In the genomic region with DNA sequence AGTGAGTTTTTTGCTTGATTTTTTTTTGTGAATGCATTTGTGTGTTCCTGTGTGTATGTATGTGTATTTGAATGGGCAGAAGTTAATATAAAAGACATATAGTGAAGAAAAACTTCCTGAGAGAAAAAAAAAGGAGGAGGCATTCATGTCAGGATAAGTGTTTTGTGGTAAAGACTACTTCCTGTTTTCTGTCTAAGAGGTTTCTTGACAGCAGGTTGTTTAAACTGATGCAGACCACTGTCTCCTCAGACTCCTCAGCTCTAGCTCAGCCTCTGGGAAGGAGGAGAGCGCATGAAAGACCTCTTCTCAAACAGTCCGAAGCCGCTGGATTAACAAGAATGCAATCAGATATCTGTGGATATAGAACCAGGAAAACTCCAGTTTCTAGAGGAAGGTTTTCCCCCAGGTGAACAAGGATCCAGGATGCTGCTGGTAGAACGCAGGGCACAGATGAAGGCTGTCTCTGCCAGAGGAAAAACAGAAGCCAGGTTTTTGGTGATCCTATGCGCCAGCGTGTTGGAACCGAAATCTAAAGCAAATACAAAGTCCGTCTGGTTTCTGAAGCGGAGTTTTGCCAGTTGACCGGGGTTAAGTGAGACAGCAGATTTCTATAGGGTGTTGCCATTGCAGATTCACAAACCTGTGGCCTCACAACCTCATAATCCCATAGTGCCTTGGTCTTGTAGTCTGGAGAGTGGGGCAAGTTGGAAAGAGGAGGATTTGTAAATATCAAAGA, we compare ENCODE assay signal across 21 mouse cellular contexts. TPM values are rescaled to one million over a fixed set of nuclear protein-coding genes. Genes with fewer than 3 reads are reported as not detected.
A peak's percentile ranks its signal among the peaks of the same experiment; 100 is the strongest.
DNase-seq lines count a peak whose midpoint lies in the region; ATAC-seq lines count a peak whose summit lies in the region.
"Had no signal": no experiment of that assay in that cellular context is flagged by ENCODE, and none has a peak within 500 bp of the region (broad histone marks: within the 10 kb centered on the region; RNA-seq: fewer than 3 reads in every experiment).

No protein-coding gene starts in this region.

- ATAC-seq in common myeloid progenitor, adult 5-6 weeks (replicated peaks; ENCODE audit: low read depth, poor library complexity, severe bottlenecking): peak; percentile 63
- ATAC-seq: activated CD4-positive, CD25-positive, alpha-beta regulatory T cell, adult 4 months; forebrain, embryonic 13.5 days; forebrain, embryonic 16.5 days; intestine, postnatal 0 days had no signal

- DNase-seq in heart, adult 11 months: peak; percentile 55
- no peak for DNase-seq in heart, postnatal 25 days (ENCODE audit: low spot score)
- DNase-seq in 416B (ENCODE audit: low read depth): peak; percentile 3
- no peak for DNase-seq in right cerebral cortex, postnatal 4 days
- DNase-seq in right cerebral cortex, adult 2 months (ENCODE audit: low spot score in 2 of 2): no peak
- DNase-seq: adrenal gland, adult 8-10 months; adrenal gland, postnatal 25 days; B cell, adult 2 months; cerebellum, adult 11-12 months; cerebellum, adult 8-10 months; cerebellum, postnatal 10 days; cerebellum, postnatal 36 days; gastrocnemius, adult 2 months; gastrocnemius, postnatal 14 days; heart, adult 2 months; heart, postnatal 4 days had no signal

- intact Hi-C loops in heart, postnatal 25 days (cut with DNase I): no loop called here

RNA-seq across cellular contexts. Expression of gene Pamr1, which starts 45.8 kb away (rescaled TPM):
- total RNA-seq in heart, postnatal 25 days (2021): 1 to 10 TPM; 1.9 to 3.3 TPM
- total RNA-seq in common myeloid progenitor, adult 5-6 weeks (2017): not detected in 2 replicates

Comparison
In these comparisons a context has a peak if more than half of its experiments do, and no peak if none do; other contexts are left out.
1. DNase-seq: peak in heart, adult 11 months (single experiment) and 416B (single experiment); none in heart, postnatal 25 days (single experiment), right cerebral cortex, postnatal 4 days (single experiment) and right cerebral cortex, adult 2 months (0 of 2).